Mouse (Mus musculus): Measurements from ENCODE around the gene Pepd. TPM values are rescaled to one million over a fixed set of nuclear protein-coding genes. Genes with fewer than 3 reads are reported as not detected.
A peak's percentile ranks its signal among the peaks of the same experiment; 100 is the strongest.

Pepd gene
- polyA plus RNA-seq, 1 experiment from 2014 or later = 46.9 TPM

DNA sequence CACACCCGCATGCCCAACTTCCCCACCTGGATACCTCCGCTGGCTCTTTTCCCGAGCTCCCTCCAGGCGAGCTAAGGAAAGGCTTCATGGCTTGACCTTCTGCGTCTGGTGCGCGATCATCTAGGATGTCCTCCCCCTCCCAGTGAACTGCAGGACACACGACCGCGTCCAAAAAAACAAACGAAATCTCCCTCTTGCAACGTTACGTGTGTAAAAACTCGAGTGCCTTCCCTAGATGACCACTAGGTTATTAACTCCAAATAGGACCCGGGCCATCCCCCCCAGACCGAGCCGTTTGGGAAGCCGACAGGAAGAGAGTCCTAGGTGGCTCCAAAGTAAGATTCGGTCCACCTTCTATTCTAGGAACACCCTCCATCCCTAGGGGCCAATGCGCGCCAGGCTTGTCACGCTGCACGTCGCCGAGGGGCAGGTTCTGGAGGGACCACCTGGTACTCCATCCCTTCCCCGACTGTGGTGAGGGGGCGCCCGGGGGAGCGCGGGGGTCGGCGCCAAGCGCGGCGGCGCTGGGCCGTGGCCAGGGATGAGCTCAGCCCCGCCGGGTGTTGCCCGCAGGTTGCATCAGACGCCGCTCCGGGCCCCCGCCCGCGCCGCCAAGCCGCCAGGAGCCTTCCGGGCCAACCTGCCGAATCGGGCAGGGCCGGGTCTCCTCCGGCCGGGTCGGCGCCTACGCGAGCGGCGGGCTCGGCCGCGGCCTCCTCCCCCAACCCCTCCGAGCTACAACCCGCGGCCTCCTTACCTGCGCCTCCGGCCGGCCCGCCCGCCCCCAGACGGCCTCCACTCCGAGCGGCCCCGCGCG is 143.6 kb downstream of the Pepd start:
- Histone ChIP-seq H3K9me3 (replicated peaks) (no peaks in the 10 kb centered on the region), H3K9ac (peak overlapping the region; percentile 77), H3K4me2 (peak overlapping the region; percentile 89), H3K36me3 (peaks cover under 1% of the 10 kb centered on the region; the same call in 1 of the 2 replicates), H3K27me3 (replicated peaks) (no peaks in the 10 kb centered on the region), H3K4me1 (replicated peaks) (peaks cover 20% of the 10 kb centered on the region), H3K4me3 (peak overlapping the region; percentile 74), H3K27ac (ENCODE audit: poor library complexity, severe bottlenecking) (peak overlapping the region; percentile 87)
- WGBS = under 1% methylated on average over 77 of the region's 77 CpGs
- ATAC-seq (ENCODE audit: insufficient number of reproducible peaks, low FRiP score) = peak; percentile 86

DNA sequence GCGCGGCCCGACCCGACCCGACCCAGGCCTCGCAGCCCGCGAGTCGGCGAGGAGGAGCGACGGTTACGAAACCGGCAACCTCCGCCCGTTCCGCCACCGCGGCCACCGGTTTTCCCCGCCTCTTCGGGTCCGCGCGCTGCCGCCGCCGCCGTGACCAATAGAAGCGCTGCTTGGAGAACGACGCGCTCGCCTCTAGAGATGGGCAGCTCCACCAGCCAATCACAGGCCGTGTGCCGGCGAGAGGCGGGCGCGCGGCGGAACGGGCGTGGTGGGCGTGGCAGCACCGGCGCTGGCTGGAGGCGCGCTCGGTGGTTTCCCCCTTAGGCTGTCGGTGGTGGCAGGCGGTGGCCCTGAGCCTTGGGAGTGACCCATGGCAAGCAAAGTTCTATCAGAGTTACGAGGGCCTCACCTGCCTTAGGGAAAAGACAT is 144.3 kb downstream of the Pepd start, which contains the start of gene Cebpg:
Cebpg (minus strand) TSS at position 138 of the 429 bp plus-strand sequence.
- ATAC-seq (ENCODE audit: insufficient number of reproducible peaks, low FRiP score) = peak; percentile 98
- WGBS = under 1% methylated on average over 53 of the region's 53 CpGs
- H3K9ac ChIP-seq = peak within 1 kb of the TSS; percentile 77

GRCm38 (mm10) chr7:35056999-35057398 is 144.8 kb downstream of the Pepd start:
- 13% methylated on average over 10 of the region's 10 CpGs for WGBS
- ATAC-seq (ENCODE audit: insufficient number of reproducible peaks, low FRiP score) = no peak

More for the DNA sequence above, 144.3 kb downstream of the Pepd start, which contains the start of gene Cebpg:
- Histone ChIP-seq H3K4me2 (peak within 1 kb of the TSS; percentile 89), H3K27me3 (replicated peaks) (no peaks in the 10 kb centered on the region), H3K27ac (ENCODE audit: poor library complexity, severe bottlenecking) (peak within 1 kb of the TSS; percentile 87), H3K36me3 (no peaks in the 10 kb centered on the region), H3K4me3 (peak within 1 kb of the TSS; percentile 74), H3K9me3 (replicated peaks) (no peaks in the 10 kb centered on the region), H3K4me1 (replicated peaks) (peaks cover 20% of the 10 kb centered on the region)

GRCm38 (mm10) chr7:35057569-35057968 is 145.4 kb downstream of the Pepd start:
- H3K4me2 ChIP-seq = no peak overlapping the region
- H3K4me1 ChIP-seq (replicated peaks) = peaks cover 20% of the 10 kb centered on the region
- no peaks in the 10 kb centered on the region for H3K9me3 ChIP-seq (replicated peaks)
- no peak overlapping the region for H3K4me3 ChIP-seq
- no peak overlapping the region for H3K9ac ChIP-seq
- H3K36me3 ChIP-seq = no peaks in the 10 kb centered on the region
- 56% methylated on average over 4 of the region's 4 CpGs for WGBS
- no peaks in the 10 kb centered on the region for H3K27me3 ChIP-seq (replicated peaks)
- ATAC-seq (ENCODE audit: insufficient number of reproducible peaks, low FRiP score) = no peak
- H3K27ac ChIP-seq (ENCODE audit: poor library complexity, severe bottlenecking) = no peak overlapping the region

More at GRCm38 (mm10) chr7:35056999-35057398, 144.8 kb downstream of the Pepd start:
- H3K27me3 ChIP-seq (replicated peaks) = no peaks in the 10 kb centered on the region
- H3K4me2 ChIP-seq = peak overlapping the region; percentile 89
- H3K36me3 ChIP-seq = no peaks in the 10 kb centered on the region
- H3K27ac ChIP-seq (ENCODE audit: poor library complexity, severe bottlenecking) = no peak overlapping the region
- H3K4me3 ChIP-seq = peak overlapping the region; percentile 74
- H3K4me1 ChIP-seq (replicated peaks) = peaks cover 20% of the 10 kb centered on the region
- H3K9me3 ChIP-seq (replicated peaks) = no peaks in the 10 kb centered on the region
- H3K9ac ChIP-seq = peak overlapping the region; percentile 77

- Histone ChIP-seq H3K9me3 (replicated peaks) (no peaks in the 10 kb centered on the region), H3K27ac (ENCODE audit: poor library complexity, severe bottlenecking) (no peak overlapping the region), H3K27me3 (replicated peaks) (no peaks in the 10 kb centered on the region), H3K36me3 (no peaks in the 10 kb centered on the region), H3K4me2 (no peak overlapping the region), H3K4me1 (replicated peaks) (peaks cover 20% of the 10 kb centered on the region), H3K4me3 (no peak overlapping the region), H3K9ac (no peak overlapping the region)
- no peak for ATAC-seq (ENCODE audit: insufficient number of reproducible peaks, low FRiP score)
- WGBS = 73% methylated on average over 1 of the region's 1 CpGs
These were observed 146.2 kb downstream of the Pepd start for GRCm38 (mm10) chr7:35058329-35058728.

GRCm38 (mm10) chr7:35059467-35059866 is 147.3 kb downstream of the Pepd start:
- Histone ChIP-seq H3K36me3 (no peaks in the 10 kb centered on the region), H3K4me2 (no peak overlapping the region), H3K4me3 (no peak overlapping the region), H3K4me1 (replicated peaks) (peaks cover 13% of the 10 kb centered on the region), H3K27me3 (replicated peaks) (no peaks in the 10 kb centered on the region), H3K9ac (no peak overlapping the region), H3K9me3 (replicated peaks) (no peaks in the 10 kb centered on the region), H3K27ac (ENCODE audit: poor library complexity, severe bottlenecking) (no peak overlapping the region)
- WGBS = 70% methylated on average over 5 of the region's 5 CpGs
- ATAC-seq (ENCODE audit: insufficient number of reproducible peaks, low FRiP score) = no peak

- ATAC-seq (ENCODE audit: insufficient number of reproducible peaks, low FRiP score) = no peak
- H3K9me3 ChIP-seq (replicated peaks) = no peaks in the 10 kb centered on the region
- H3K27me3 ChIP-seq (replicated peaks) = no peaks in the 10 kb centered on the region
- no peak overlapping the region for H3K4me2 ChIP-seq
- WGBS = 78% methylated on average over 14 of the region's 14 CpGs
- no peak overlapping the region for H3K27ac ChIP-seq (ENCODE audit: poor library complexity, severe bottlenecking)
- no peak overlapping the region for H3K4me3 ChIP-seq
- no peaks in the 10 kb centered on the region for H3K36me3 ChIP-seq
- no peaks in the 10 kb centered on the region for H3K4me1 ChIP-seq (replicated peaks)
- no peak overlapping the region for H3K9ac ChIP-seq
These were observed 152.4 kb downstream of the Pepd start for GRCm38 (mm10) chr7:35064286-35065258.

GRCm38 (mm10) chr7:35065958-35066357 is 153.8 kb downstream of the Pepd start:
- H3K4me1 ChIP-seq (replicated peaks) = no peaks in the 10 kb centered on the region
- H3K27me3 ChIP-seq (replicated peaks) = no peaks in the 10 kb centered on the region
- no peaks in the 10 kb centered on the region for H3K9me3 ChIP-seq (replicated peaks)
- H3K4me2 ChIP-seq = no peak overlapping the region
- no peak overlapping the region for H3K9ac ChIP-seq
- no peak overlapping the region for H3K27ac ChIP-seq (ENCODE audit: poor library complexity, severe bottlenecking)
- no peak overlapping the region for H3K4me3 ChIP-seq
- no peak for ATAC-seq (ENCODE audit: insufficient number of reproducible peaks, low FRiP score)
- H3K36me3 ChIP-seq = no peaks in the 10 kb centered on the region
- WGBS = 76% methylated on average over 3 of the region's 3 CpGs

- H3K9ac ChIP-seq = no peak overlapping the region
- ATAC-seq (ENCODE audit: insufficient number of reproducible peaks, low FRiP score) = no peak
- no peaks in the 10 kb centered on the region for H3K4me1 ChIP-seq (replicated peaks)
- H3K9me3 ChIP-seq (replicated peaks) = no peaks in the 10 kb centered on the region
- H3K27ac ChIP-seq (ENCODE audit: poor library complexity, severe bottlenecking) = no peak overlapping the region
- no peaks in the 10 kb centered on the region for H3K36me3 ChIP-seq
- no peak overlapping the region for H3K4me2 ChIP-seq
- no peak overlapping the region for H3K4me3 ChIP-seq
- no peaks in the 10 kb centered on the region for H3K27me3 ChIP-seq (replicated peaks)
- WGBS = 75% methylated on average over 8 of the region's 8 CpGs
These were observed 154.5 kb downstream of the Pepd start for GRCm38 (mm10) chr7:35066640-35067212.

DNA sequence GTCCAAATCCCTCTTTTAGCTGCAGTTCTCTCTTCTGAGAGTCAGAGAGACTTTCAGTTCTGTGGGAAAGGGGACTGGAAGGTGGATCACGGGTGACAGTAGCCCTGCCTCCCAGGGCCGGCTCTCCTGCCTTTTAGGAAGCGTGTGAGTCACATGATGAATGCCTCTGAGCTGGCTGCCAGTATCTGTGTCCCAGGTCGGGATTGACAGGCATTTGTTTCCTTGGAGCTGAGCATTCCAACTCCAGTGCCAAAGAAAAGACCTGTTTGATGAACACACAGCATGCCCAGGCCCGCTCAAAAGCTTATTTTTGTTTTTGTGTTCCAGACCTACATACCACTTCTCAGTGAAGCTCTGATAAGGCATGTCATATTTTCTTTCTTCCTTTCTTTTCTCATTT is 164.5 kb downstream of the Pepd start:
- H3K4me3 ChIP-seq = no peak overlapping the region
- no peak overlapping the region for H3K9ac ChIP-seq
- peaks cover 7% of the 10 kb centered on the region; the same call in 1 of the 2 replicates for H3K4me1 ChIP-seq (replicated peaks)
- no peaks in the 10 kb centered on the region for H3K9me3 ChIP-seq (replicated peaks)
- 32% methylated on average over 5 of the region's 5 CpGs for WGBS
- ATAC-seq (ENCODE audit: insufficient number of reproducible peaks, low FRiP score) = no peak
- H3K36me3 ChIP-seq = no peaks in the 10 kb centered on the region
- no peaks in the 10 kb centered on the region for H3K27me3 ChIP-seq (replicated peaks)
- no peak overlapping the region for H3K4me2 ChIP-seq
- no peak overlapping the region for H3K27ac ChIP-seq (ENCODE audit: poor library complexity, severe bottlenecking)
